Mouse (Mus musculus) C2C12 (cell line): Measurements from ENCODE around the gene 1700010I14Rik. TPM values are rescaled to one million over a fixed set of nuclear protein-coding genes. Genes with fewer than 3 reads are reported as not detected.

Experiments used
- H3K27me3 ChIP-seq: one replicate; pipeline ENCODE4 v1.6.1; 2011; ENCODE audit not compliant: control insufficient read depth, insufficient read depth, insufficient read length
- H3K36me3 ChIP-seq: one replicate; pipeline ENCODE4 v1.6.1; 2011; ENCODE audit not compliant: control insufficient read depth, insufficient read depth
- H3K4me3 ChIP-seq: one replicate; pipeline ENCODE4 v1.5.1; 2011; ENCODE audit warnings: mild to moderate bottlenecking, control low read depth; ENCODE audit not compliant: poor library complexity, insufficient read depth, severe bottlenecking
- H3K79me2 ChIP-seq: one replicate; pipeline ENCODE4 v1.6.1; 2011; ENCODE audit not compliant: control insufficient read depth, insufficient read depth
- H3K79me3 ChIP-seq: one replicate; pipeline ENCODE4 v1.6.1; 2011; ENCODE audit warnings: low read depth, control low read depth
- H3ac ChIP-seq: one replicate; pipeline ENCODE3; 2011; ENCODE audit warnings: low read depth; ENCODE audit not compliant: control insufficient read depth, insufficient read length
- CEBPB ChIP-seq: IDR thresholded peaks from one replicate; pipeline ENCODE4 v1.6.1; 2011; ENCODE audit warnings: low read depth, mild to moderate bottlenecking, control low read depth, moderate library complexity
- CTCF ChIP-seq: IDR thresholded peaks from one replicate; pipeline ENCODE4 v1.5.1; 2011; ENCODE audit not compliant: control insufficient read depth, insufficient read depth, insufficient read length
- FOSL1 ChIP-seq: IDR thresholded peaks from one replicate; pipeline ENCODE4 v1.8.0; 2011; ENCODE audit warnings: mild to moderate bottlenecking, low read length; ENCODE audit not compliant: poor library complexity, insufficient read depth, severe bottlenecking
- MAX ChIP-seq: IDR thresholded peaks from one replicate; pipeline ENCODE4 v1.6.1; 2011; ENCODE audit warnings: mild to moderate bottlenecking, control low read depth
- MYOD1 ChIP-seq: IDR thresholded peaks from one replicate; pipeline ENCODE4 v1.6.1; 2011; ENCODE audit warnings: low read depth; ENCODE audit not compliant: control insufficient read depth, insufficient read length
- MYOG ChIP-seq: IDR thresholded peaks from one replicate; pipeline ENCODE4 v1.6.1; 2011; ENCODE audit not compliant: control insufficient read depth, insufficient read length; ENCODE audit errors: extremely low read depth
- USF1 ChIP-seq: IDR thresholded peaks from one replicate; pipeline ENCODE4 v1.6.1; 2011; ENCODE audit warnings: low read depth, mild to moderate bottlenecking, control low read depth, moderate library complexity
- polyA plus RNA-seq: library from polyadenylated mRNA; unstranded; fragments of >200 nt; fragmentation: generic; extraction: Trizol; gene quantifications from one replicate; pipeline ENCODE4 v1.2.1, GENCODE M21; 2012; ENCODE audit warnings: missing spikeins

The 1700010I14Rik gene
- polyA plus RNA-seq, 1 experiment = not detected

- no peaks in the 10 kb centered on the region for H3K79me3 ChIP-seq
- TF ChIP-seq MYOD1 (no peak), MAX (no peak), CEBPB (no peak), FOSL1 (no peak), USF1 (no peak), MYOG (no peak), CTCF (no peak)
- no peak overlapping the region for H3ac ChIP-seq
- no peak overlapping the region for H3K4me3 ChIP-seq
- no peaks in the 10 kb centered on the region for H3K79me2 ChIP-seq
- H3K36me3 ChIP-seq = no peaks in the 10 kb centered on the region
- no peaks in the 10 kb centered on the region for H3K27me3 ChIP-seq
Observed at GRCm38 (mm10) chr17:8995344-8995743, 7.2 kb downstream of the 1700010I14Rik start.

- Histone ChIP-seq H3K79me2 (no peaks in the 10 kb centered on the region), H3K79me3 (no peaks in the 10 kb centered on the region), H3K4me3 (no peak overlapping the region), H3ac (no peak overlapping the region), H3K36me3 (no peaks in the 10 kb centered on the region), H3K27me3 (no peaks in the 10 kb centered on the region)
- TF ChIP-seq CEBPB = no peak
- no peak for TF ChIP-seq MYOG
- no peak for TF ChIP-seq USF1
- no peak for TF ChIP-seq FOSL1
- no peak for TF ChIP-seq MYOD1
- TF ChIP-seq MAX = no peak
- no peak for TF ChIP-seq CTCF
Observed at GRCm38 (mm10) chr17:9002438-9002837, 14.3 kb downstream of the 1700010I14Rik start.

GRCm38 (mm10) chr17:9004516-9004915, 16.4 kb downstream of the 1700010I14Rik start:
- Histone ChIP-seq H3ac (no peak overlapping the region), H3K36me3 (no peaks in the 10 kb centered on the region), H3K79me3 (no peaks in the 10 kb centered on the region), H3K79me2 (no peaks in the 10 kb centered on the region), H3K4me3 (no peak overlapping the region), H3K27me3 (no peaks in the 10 kb centered on the region)
- no peak for TF ChIP-seq MAX
- no peak for TF ChIP-seq CTCF
- no peak for TF ChIP-seq CEBPB
- TF ChIP-seq USF1 = no peak
- TF ChIP-seq FOSL1 = no peak
- no peak for TF ChIP-seq MYOG
- TF ChIP-seq MYOD1 = no peak

- Histone ChIP-seq H3K79me3 (no peaks in the 10 kb centered on the region), H3K4me3 (no peak overlapping the region), H3K79me2 (no peaks in the 10 kb centered on the region), H3ac (no peak overlapping the region), H3K27me3 (peaks cover 6% of the 10 kb centered on the region), H3K36me3 (no peaks in the 10 kb centered on the region)
- TF ChIP-seq USF1 (no peak), MYOD1 (no peak), CEBPB (no peak), CTCF (no peak), MAX (no peak), FOSL1 (no peak), MYOG (no peak)
Observed at GRCm38 (mm10) chr17:9023198-9023942, 35.2 kb downstream of the 1700010I14Rik start.

GRCm38 (mm10) chr17:9030181-9030580, 42.0 kb downstream of the 1700010I14Rik start:
- Histone ChIP-seq H3K4me3 (no peak overlapping the region), H3K79me3 (no peaks in the 10 kb centered on the region), H3K36me3 (no peaks in the 10 kb centered on the region), H3ac (no peak overlapping the region), H3K27me3 (peaks cover 8% of the 10 kb centered on the region), H3K79me2 (no peaks in the 10 kb centered on the region)
- no peak for TF ChIP-seq USF1
- no peak for TF ChIP-seq MYOD1
- no peak for TF ChIP-seq MYOG
- no peak for TF ChIP-seq FOSL1
- no peak for TF ChIP-seq CEBPB
- no peak for TF ChIP-seq MAX
- TF ChIP-seq CTCF = no peak
